Mouse (Mus musculus) C2C12 (cell line): ENCODE measurements at regions not wholly inside any gene's neighbourhood (a gene's known extent, or its start where the extent isn't known, plus 50 kb on each side); places are given as distances from the start of the nearest gene placed in this dataset.

ENCODE experiments used
- CEBPB ChIP-seq: IDR thresholded peaks from one replicate; pipeline ENCODE4 v1.6.1; 2011; ENCODE audit warnings: low read depth, mild to moderate bottlenecking, control low read depth, moderate library complexity
- CTCF ChIP-seq: IDR thresholded peaks from one replicate; pipeline ENCODE4 v1.5.1; 2011; ENCODE audit not compliant: control insufficient read depth, insufficient read depth, insufficient read length
- MAX ChIP-seq: IDR thresholded peaks from one replicate; pipeline ENCODE4 v1.6.1; 2011; ENCODE audit warnings: mild to moderate bottlenecking, control low read depth
- MYOD1 ChIP-seq: IDR thresholded peaks from one replicate; pipeline ENCODE4 v1.6.1; 2011; ENCODE audit warnings: low read depth; ENCODE audit not compliant: control insufficient read depth, insufficient read length
- USF1 ChIP-seq: IDR thresholded peaks from one replicate; pipeline ENCODE4 v1.6.1; 2011; ENCODE audit warnings: low read depth, mild to moderate bottlenecking, control low read depth, moderate library complexity

GRCm38 (mm10) chr11:18745840-18746239 is 272.9 kb downstream of the Meis1 start:
- TF ChIP-seq CEBPB (no peak), CTCF (no peak), USF1 (no peak), MAX (no peak), MYOD1 (no peak)
